Mouse (Mus musculus) ES-Bruce4 (cell line): Measurements from ENCODE around the gene Hist1h2ad.
"Not testable (repeated sequence)": the region's sequence is repeated elsewhere in the genome, so short reads cannot be mapped to it uniquely, and the experiment has no call there.

ENCODE experiments used
- CTCF ChIP-seq: IDR thresholded peaks from one replicate; pipeline ENCODE4 v1.8.1; 2011; ENCODE audit warnings: low read depth, low read length
- POLR2A ChIP-seq: IDR thresholded peaks from one replicate; pipeline ENCODE4 v1.8.1; 2011; ENCODE audit warnings: low read length; ENCODE audit not compliant: insufficient read depth

DNA sequence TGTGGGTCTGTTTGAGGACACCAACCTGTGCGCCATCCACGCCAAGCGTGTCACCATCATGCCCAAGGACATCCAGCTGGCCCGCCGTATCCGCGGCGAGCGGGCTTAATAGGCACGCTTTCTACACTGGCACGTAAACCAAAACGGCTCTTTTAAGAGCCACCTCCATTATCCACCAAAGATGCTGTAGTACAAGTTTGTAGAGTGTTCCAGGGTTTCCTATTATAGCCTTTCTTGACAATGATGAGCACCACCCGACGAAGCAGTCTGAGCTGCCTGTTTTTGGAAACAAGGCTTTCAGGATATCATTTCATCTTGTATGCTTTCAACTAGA lies 29.4 kb upstream of the Hist1h2ad start:
- TF ChIP-seq CTCF, POLR2A: not testable (repeated sequence)
